Mouse (Mus musculus): Measurements from ENCODE around the gene Spint4. TPM values are rescaled to one million over a fixed set of nuclear protein-coding genes. Genes with fewer than 3 reads are reported as not detected.

The Spint4 gene
- polyA plus RNA-seq, 1 experiment from 2014 or later: not detected

GRCm38 (mm10) chr2:164733259-164733658 lies 35.0 kb downstream of the Spint4 start:
- 77% methylated on average over 2 of the region's 2 CpGs for WGBS

DNA sequence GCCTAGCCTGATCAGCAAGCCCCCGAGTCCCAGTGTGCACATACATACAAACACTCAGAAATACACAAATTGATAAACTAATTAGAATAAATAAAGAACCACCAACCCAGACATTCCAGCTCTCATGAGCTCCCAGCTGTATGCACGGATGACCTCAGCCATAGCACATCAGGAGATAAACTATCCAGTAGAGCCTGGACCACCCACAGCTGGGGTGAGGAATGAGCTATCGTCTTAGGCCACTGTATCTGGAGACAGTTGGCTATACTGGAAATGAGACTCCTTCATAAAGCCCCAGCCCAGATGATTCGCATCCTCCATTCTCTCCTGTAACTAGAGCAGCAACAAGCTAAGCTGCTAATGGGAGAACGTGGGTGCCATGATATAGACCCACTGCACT lies 36.5 kb downstream of the Spint4 start:
- no peaks in the 10 kb centered on the region for H3K4me1 ChIP-seq (replicated peaks)
- H3K4me2 ChIP-seq: no peak overlapping the region
- no peaks in the 10 kb centered on the region for H3K9me3 ChIP-seq (replicated peaks)
- 0 out of 2 replicates have a peak, but pooled peaks cover 3% of the 10 kb centered on the region for H3K27me3 ChIP-seq (replicated peaks)
- no peak overlapping the region for H3K27ac ChIP-seq (ENCODE audit: poor library complexity, severe bottlenecking)
- H3K9ac ChIP-seq: no peak overlapping the region
- no peaks in the 10 kb centered on the region for H3K36me3 ChIP-seq
- WGBS: 59% methylated on average over 5 of the region's 5 CpGs
- ATAC-seq (ENCODE audit: insufficient number of reproducible peaks, low FRiP score): no peak
- no peak overlapping the region for H3K4me3 ChIP-seq

More at GRCm38 (mm10) chr2:164733259-164733658, 35.0 kb downstream of the Spint4 start:
- Histone ChIP-seq H3K9ac (no peak overlapping the region), H3K4me2 (no peak overlapping the region), H3K9me3 (replicated peaks) (no peaks in the 10 kb centered on the region), H3K36me3 (no peaks in the 10 kb centered on the region), H3K27ac (ENCODE audit: poor library complexity, severe bottlenecking) (no peak overlapping the region), H3K27me3 (replicated peaks) (0 out of 2 replicates have a peak, but pooled peaks cover 1% of the 10 kb centered on the region), H3K4me3 (no peak overlapping the region), H3K4me1 (replicated peaks) (no peaks in the 10 kb centered on the region)
- no peak for ATAC-seq (ENCODE audit: insufficient number of reproducible peaks, low FRiP score)

- no peak for ATAC-seq (ENCODE audit: insufficient number of reproducible peaks, low FRiP score)
- 0 out of 2 replicates have a peak, but pooled peaks cover 3% of the 10 kb centered on the region for H3K27me3 ChIP-seq (replicated peaks)
- no peaks in the 10 kb centered on the region for H3K9me3 ChIP-seq (replicated peaks)
- no peaks in the 10 kb centered on the region for H3K36me3 ChIP-seq
- no peaks in the 10 kb centered on the region for H3K4me1 ChIP-seq (replicated peaks)
- no peak overlapping the region for H3K4me3 ChIP-seq
- WGBS: 78% methylated on average over 5 of the region's 5 CpGs
- no peak overlapping the region for H3K27ac ChIP-seq (ENCODE audit: poor library complexity, severe bottlenecking)
- H3K9ac ChIP-seq: no peak overlapping the region
- H3K4me2 ChIP-seq: no peak overlapping the region
These were observed 37.1 kb downstream of the Spint4 start for GRCm38 (mm10) chr2:164735446-164735845.

DNA sequence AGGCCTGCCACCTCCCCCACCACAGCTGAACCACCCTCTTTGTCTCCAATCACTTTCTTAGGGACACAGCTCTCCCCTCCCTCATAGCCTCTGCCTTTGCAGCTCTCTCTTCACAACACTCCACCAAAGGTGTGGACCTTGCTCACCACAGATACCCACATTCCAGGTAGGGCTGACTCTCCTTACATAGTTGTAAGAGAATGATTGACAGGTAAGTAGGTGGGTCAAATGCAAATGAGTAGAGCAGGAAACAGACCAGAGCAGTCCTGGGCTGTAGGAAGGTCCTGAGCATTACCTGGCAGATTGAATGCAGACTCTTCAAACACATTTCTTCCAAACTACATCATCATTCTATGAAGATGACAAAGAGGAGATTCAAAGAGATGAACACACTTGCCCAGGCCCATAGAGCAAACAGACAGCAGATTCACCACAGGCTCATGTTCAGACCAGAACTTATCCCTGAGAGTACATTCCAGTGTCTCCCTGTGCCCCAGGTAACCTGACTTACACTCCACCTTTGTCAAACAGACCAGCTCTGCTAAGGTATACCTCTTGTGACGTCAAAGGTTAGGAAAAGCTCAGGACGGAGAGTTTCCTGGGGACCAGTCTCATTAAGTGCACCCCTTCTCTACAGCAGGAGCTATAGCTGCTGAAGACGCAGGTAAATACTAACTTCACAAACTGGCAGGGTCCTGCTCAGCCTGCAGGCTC lies 39.2 kb downstream of the Spint4 start:
- no peak for ATAC-seq (ENCODE audit: insufficient number of reproducible peaks, low FRiP score)
- WGBS: 63% methylated on average over 3 of the region's 3 CpGs
- H3K9me3 ChIP-seq (replicated peaks): no peaks in the 10 kb centered on the region

DNA sequence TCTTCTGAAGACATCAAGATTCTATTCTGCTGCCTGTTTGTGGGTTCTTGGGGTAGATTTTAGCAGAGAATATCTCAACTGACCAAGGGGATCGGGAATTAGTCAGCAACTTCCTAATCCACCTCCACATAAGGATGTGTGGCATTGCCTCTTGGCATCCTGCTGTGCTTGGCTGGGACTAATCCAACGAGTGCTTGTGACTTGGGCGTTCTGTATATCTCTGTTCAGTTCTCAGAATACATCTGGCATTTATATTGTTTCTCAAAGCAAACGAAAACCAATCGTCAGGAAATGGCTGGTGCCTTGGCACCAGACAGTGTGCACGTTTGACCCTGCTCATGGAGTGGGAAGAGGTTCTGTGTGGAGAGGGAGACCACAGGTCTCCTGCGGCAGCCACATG lies 41.6 kb downstream of the Spint4 start:
- ATAC-seq (ENCODE audit: insufficient number of reproducible peaks, low FRiP score): no peak
- WGBS: 54% methylated on average over 7 of the region's 7 CpGs
- H3K4me1 ChIP-seq (replicated peaks): peaks cover under 1% of the 10 kb centered on the region; the same call in 1 of the 2 replicates
- H3K9me3 ChIP-seq (replicated peaks): no peaks in the 10 kb centered on the region
- H3K4me2 ChIP-seq: no peak overlapping the region
- H3K36me3 ChIP-seq: no peaks in the 10 kb centered on the region
- no peak overlapping the region for H3K4me3 ChIP-seq
- H3K27ac ChIP-seq (ENCODE audit: poor library complexity, severe bottlenecking): no peak overlapping the region
- H3K9ac ChIP-seq: no peak overlapping the region
- H3K27me3 ChIP-seq (replicated peaks): 0 out of 2 replicates have a peak, but pooled peaks cover 3% of the 10 kb centered on the region

More for the DNA sequence above, 39.2 kb downstream of the Spint4 start:
- no peaks in the 10 kb centered on the region for H3K36me3 ChIP-seq
- H3K4me2 ChIP-seq: no peak overlapping the region
- H3K27me3 ChIP-seq (replicated peaks): 0 out of 2 replicates have a peak, but pooled peaks cover 3% of the 10 kb centered on the region
- no peaks in the 10 kb centered on the region for H3K4me1 ChIP-seq (replicated peaks)
- H3K4me3 ChIP-seq: no peak overlapping the region
- H3K9ac ChIP-seq: no peak overlapping the region
- no peak overlapping the region for H3K27ac ChIP-seq (ENCODE audit: poor library complexity, severe bottlenecking)

- Histone ChIP-seq H3K4me2 (peak overlapping the region; percentile 93), H3K9me3 (replicated peaks) (no peaks in the 10 kb centered on the region), H3K36me3 (peaks cover 24% of the 10 kb centered on the region), H3K27me3 (replicated peaks) (no peaks in the 10 kb centered on the region), H3K4me1 (replicated peaks) (peaks cover 27% of the 10 kb centered on the region), H3K27ac (ENCODE audit: poor library complexity, severe bottlenecking) (no peak overlapping the region), H3K4me3 (peak overlapping the region; percentile 97), H3K9ac (peak overlapping the region; percentile 98)
- 64% methylated on average over 13 of the region's 13 CpGs for WGBS
- ATAC-seq (ENCODE audit: insufficient number of reproducible peaks, low FRiP score): no peak
These were observed 46.7 kb downstream of the Spint4 start for GRCm38 (mm10) chr2:164744987-164745386.

DNA sequence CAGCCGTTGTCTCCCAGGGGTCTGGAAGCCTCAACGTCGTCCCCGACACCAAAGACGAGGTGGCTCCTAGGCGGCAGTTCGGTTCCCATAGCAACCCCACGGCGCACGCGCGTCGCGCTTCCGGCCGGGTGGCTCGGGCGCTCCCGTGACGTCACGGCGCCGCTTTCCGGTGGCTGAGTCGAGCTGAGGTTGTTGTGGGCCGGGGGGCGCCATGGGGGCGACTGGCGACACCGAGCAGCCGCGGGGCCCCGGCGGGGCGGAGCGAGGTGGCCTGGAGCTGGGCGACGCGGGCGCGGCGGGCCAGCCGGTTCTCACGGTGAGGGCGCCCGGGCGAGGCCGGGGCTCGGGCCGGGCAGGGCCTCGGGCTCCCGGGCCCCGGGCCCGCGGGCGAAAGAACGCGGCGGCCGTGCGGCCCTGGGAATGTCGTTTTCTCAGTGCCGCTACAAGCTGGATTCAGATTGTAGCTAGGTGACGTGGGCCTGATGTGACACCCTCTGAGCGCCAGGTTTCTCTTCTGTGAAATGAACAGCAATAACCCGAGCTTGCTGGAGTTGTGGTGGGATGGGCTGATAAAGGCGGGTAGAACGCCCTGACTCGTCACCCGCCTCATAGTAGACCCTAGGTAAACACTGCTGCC lies 47.7 kb downstream of the Spint4 start, which contains the start of the genes Wfdc3 and Dnttip1:
TSS of gene Wfdc3 (minus strand) at position 89 of the 637 bp plus-strand sequence.
TSS of gene Dnttip1 (plus strand) at position 141 of the 637 bp plus-strand sequence.
- Histone ChIP-seq H3K36me3 (peaks cover 34% of the 10 kb centered on the region), H3K4me2 (peak within 1 kb of the TSS; percentile 93), H3K9ac (peak within 1 kb of the TSS; percentile 98), H3K4me1 (replicated peaks) (peaks cover 27% of the 10 kb centered on the region), H3K4me3 (peak within 1 kb of the TSS; percentile 97), H3K9me3 (replicated peaks) (no peaks in the 10 kb centered on the region), H3K27me3 (replicated peaks) (no peaks in the 10 kb centered on the region), H3K27ac (ENCODE audit: poor library complexity, severe bottlenecking) (peak within 1 kb of the TSS; percentile 84)
- ATAC-seq (ENCODE audit: insufficient number of reproducible peaks, low FRiP score): peak; percentile 94
- WGBS: under 1% methylated on average over 70 of the region's 70 CpGs

DNA sequence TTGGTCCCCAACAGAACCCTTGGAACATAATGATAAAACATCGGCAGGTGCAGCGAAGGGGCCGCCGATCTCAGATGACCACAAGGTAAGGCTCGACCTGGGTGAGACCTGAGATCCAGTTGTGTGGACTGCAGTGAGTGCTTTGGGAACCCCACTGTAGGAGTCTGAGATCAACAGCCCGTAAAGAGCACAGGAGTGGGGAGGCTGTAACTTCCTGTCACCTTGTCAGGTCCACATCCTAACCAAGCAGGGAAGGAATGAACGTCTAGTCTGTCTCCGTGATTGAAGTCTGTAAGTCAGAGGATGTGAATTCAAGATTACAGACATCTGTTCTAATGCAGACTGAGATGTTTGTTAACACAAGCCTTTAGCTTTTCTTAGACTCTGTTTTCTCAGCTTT lies 48.4 kb downstream of the Spint4 start:
- Histone ChIP-seq H3K4me2 (peak overlapping the region; percentile 93), H3K27ac (ENCODE audit: poor library complexity, severe bottlenecking) (peak overlapping the region; percentile 84), H3K9me3 (replicated peaks) (no peaks in the 10 kb centered on the region), H3K27me3 (replicated peaks) (no peaks in the 10 kb centered on the region), H3K36me3 (peaks cover 41% of the 10 kb centered on the region), H3K4me3 (peak overlapping the region; percentile 97), H3K9ac (peak overlapping the region; percentile 98), H3K4me1 (replicated peaks) (peaks cover 27% of the 10 kb centered on the region)
- ATAC-seq (ENCODE audit: insufficient number of reproducible peaks, low FRiP score): no peak
- WGBS: 32% methylated on average over 8 of the region's 8 CpGs

DNA sequence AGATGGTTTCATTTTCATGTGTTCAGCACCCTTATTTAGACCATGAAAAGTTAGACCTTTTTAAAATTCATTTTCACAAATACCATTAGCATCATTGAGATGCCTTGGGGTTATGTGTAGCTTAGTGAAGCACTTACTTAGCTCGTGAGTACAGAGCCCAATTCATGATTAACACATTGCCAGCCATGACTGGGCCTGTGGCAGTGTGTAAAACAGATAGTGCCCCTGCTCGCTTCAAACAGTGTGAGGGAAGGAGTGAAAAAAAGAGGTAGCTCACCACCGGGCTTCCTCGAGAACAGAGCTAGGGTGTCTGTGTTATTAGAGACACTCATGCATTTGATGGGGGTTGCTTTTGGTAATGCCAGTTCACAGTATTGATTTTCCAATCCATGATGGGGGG lies 49.9 kb downstream of the Spint4 start:
- Histone ChIP-seq H3K9ac (no peak overlapping the region), H3K27me3 (replicated peaks) (no peaks in the 10 kb centered on the region), H3K4me3 (no peak overlapping the region), H3K4me2 (no peak overlapping the region), H3K36me3 (peaks cover 55% of the 10 kb centered on the region), H3K27ac (ENCODE audit: poor library complexity, severe bottlenecking) (no peak overlapping the region), H3K9me3 (replicated peaks) (no peaks in the 10 kb centered on the region), H3K4me1 (replicated peaks) (peaks cover 27% of the 10 kb centered on the region)
- ATAC-seq (ENCODE audit: insufficient number of reproducible peaks, low FRiP score): no peak
- 79% methylated on average over 4 of the region's 4 CpGs for WGBS

DNA sequence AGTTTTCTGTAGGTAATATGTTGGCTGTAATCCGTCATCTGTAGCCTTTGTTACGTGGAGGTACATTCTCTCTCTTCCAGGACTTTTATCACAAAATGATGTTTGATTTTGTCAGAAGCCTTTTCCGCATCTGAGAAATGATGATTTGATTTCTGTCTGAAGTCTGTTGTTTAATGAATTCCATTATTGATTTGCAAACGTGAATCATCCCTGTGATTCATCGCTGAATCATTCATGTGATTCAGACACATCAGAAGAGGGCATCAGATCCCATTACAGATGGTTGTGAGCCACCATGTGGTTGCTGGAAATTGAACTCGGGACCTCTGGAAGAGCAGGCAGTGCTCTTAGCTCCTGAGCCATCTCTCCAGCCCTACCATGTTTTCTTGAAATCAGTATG lies 50.7 kb downstream of the Spint4 start:
- H3K4me2 ChIP-seq: no peak overlapping the region
- ATAC-seq (ENCODE audit: insufficient number of reproducible peaks, low FRiP score): no peak
- H3K4me3 ChIP-seq: no peak overlapping the region
- H3K27me3 ChIP-seq (replicated peaks): no peaks in the 10 kb centered on the region
- H3K27ac ChIP-seq (ENCODE audit: poor library complexity, severe bottlenecking): no peak overlapping the region
- WGBS: 89% methylated on average over 6 of the region's 6 CpGs
- peaks cover 32% of the 10 kb centered on the region for H3K4me1 ChIP-seq (replicated peaks)
- peaks cover 63% of the 10 kb centered on the region for H3K36me3 ChIP-seq
- no peak overlapping the region for H3K9ac ChIP-seq
- H3K9me3 ChIP-seq (replicated peaks): no peaks in the 10 kb centered on the region

Measured in heart, embryonic 12.5 days (tissue).